Mouse (Mus musculus): Measurements from ENCODE around the gene Zfp119a.

The Zfp119a gene

GRCm38 (mm10) chr17:55878636-55879369, at the start of gene Zfp119a:
Gene Zfp119a (minus strand): TSS chr17:55878930.
- peak; percentile 85 for DNase-seq (ENCODE audit: inconsistent ontology term)

- DNase-seq (ENCODE audit: inconsistent ontology term): no peak
These were observed 27.9 kb upstream of the Zfp119a start for GRCm38 (mm10) chr17:55906669-55907068.

GRCm38 (mm10) chr17:55904131-55904530, 25.4 kb upstream of the Zfp119a start:
- DNase-seq (ENCODE audit: inconsistent ontology term): no peak

- no peak for DNase-seq (ENCODE audit: inconsistent ontology term)
These were observed 25.0 kb upstream of the Zfp119a start for GRCm38 (mm10) chr17:55903687-55904086.

GRCm38 (mm10) chr17:55903087-55903486, 24.4 kb upstream of the Zfp119a start:
- DNase-seq (ENCODE audit: inconsistent ontology term): no peak

DNA sequence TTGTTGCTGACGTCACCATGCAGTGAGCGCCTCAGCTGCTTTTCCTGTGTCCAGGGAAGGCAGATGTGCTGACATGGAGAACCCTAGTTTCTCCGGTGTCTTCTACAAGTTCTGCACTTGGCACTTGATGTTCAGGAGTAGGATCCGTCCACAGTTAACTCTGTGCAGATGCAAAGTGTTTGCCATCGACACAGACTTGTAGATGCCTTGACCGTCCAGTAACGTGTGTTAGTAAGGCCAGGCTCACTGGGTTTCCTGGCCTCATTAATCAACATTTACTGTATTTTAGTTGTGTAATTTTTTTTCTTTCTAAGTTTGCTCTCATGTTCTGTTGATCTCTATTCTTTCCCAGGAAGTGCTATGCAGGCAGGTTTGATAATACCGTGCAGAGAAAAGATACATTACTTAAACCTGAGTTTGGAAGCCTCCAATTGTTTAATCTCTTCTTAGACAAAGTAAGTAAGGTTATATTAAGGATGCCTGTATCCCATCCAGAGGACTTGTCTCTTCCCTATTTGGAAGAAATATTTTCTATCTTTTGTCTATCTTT, 13.8 kb upstream of the Zfp119a start:
- DNase-seq (ENCODE audit: inconsistent ontology term): peak; percentile 11

- DNase-seq (ENCODE audit: inconsistent ontology term): no peak
These were observed 6.2 kb upstream of the Zfp119a start for GRCm38 (mm10) chr17:55884912-55885311.

GRCm38 (mm10) chr17:55883631-55884030, 4.9 kb upstream of the Zfp119a start:
- DNase-seq (ENCODE audit: inconsistent ontology term): peak; percentile 17

- DNase-seq (ENCODE audit: inconsistent ontology term): peak; percentile 40
These were observed 471 bp downstream of the Zfp119a start for GRCm38 (mm10) chr17:55878282-55878635.

GRCm38 (mm10) chr17:55877184-55877583, 1.5 kb downstream of the Zfp119a start:
- no peak for DNase-seq (ENCODE audit: inconsistent ontology term)

DNA sequence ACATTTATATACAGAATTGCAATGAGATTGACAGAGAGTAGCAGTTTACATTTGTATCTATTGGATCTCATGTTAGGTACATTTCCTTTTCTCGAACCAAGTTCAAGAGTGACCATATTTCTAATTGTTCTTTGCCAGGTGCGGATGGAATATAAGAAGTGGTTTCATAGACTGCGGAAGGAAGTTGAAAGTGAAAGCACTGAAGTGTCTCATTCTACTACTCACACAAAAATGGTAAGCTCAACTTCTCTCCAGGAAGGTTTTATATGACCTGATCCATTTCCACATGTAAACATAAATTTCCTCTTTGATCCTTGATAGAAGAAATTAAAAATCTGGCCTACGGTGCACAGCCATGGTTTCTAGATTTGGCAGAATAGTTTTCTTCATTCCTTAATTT, 35.7 kb downstream of the Zfp119a start:
- DNase-seq (ENCODE audit: inconsistent ontology term): no peak

GRCm38 (mm10) chr17:55821566-55821965, 57.2 kb downstream of the Zfp119a start:
- no peak for DNase-seq (ENCODE audit: inconsistent ontology term)

DNA sequence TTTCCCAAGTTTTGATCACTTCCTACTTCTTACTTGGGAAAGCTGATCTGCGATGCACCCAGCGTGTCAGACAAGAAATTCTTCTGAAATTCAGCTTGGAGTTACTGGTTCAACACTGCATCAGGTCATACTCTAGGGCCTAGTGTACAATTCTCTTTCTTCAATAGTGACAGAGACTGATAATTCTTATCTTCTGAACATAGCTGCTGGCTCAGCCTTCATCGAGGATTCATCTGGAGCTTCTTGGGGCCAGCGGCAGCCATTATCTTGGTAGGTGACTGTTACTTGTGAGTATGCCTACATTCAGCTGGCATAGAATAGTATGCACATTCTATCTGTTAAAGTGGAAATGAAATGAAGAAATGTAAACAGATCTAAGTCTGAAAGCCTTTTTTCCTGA, 61.9 kb downstream of the Zfp119a start:
- no peak for DNase-seq (ENCODE audit: inconsistent ontology term)
